Mouse (Mus musculus): ENCODE measurements around the gene Atp2b2. TPM values are rescaled to one million over a fixed set of nuclear protein-coding genes. Genes with fewer than 3 reads are reported as not detected.

Gene Atp2b2
- total RNA-seq, 1 experiment: 0.67 TPM

- DNase-seq (ENCODE audit: low read depth, low spot score): no peak
- no peak overlapping the region for H3K27ac ChIP-seq (ENCODE audit: insufficient read depth, low read depth, low read length, poor library complexity, severe bottlenecking)
- peaks cover 0 to 2% of the 10 kb centered on the region in 2 experiments; a peak in 1 of 4 replicates for H3K4me1 ChIP-seq (ENCODE audit: control insufficient read depth in 2 of 2, insufficient read depth in 2 of 2, low read length in 2 of 2, poor library complexity in 1 of 2)
- no peaks in the 10 kb centered on the region for H3K9me3 ChIP-seq (ENCODE audit: control insufficient read depth, insufficient read depth, low read depth, low read length)
- 0 out of 2 replicates have a peak overlapping the region, but pooled peaks have one; percentile 31 for H3K9ac ChIP-seq (ENCODE audit: insufficient read depth, low read depth, low read length, poor library complexity, severe bottlenecking)
- TF ChIP-seq HCFC1 (IDR thresholded peaks at IDR 0.05; ENCODE audit: borderline replicate concordance, insufficient read depth, low read length) (no peak), ZNF384 (IDR thresholded peaks at IDR 0.05; ENCODE audit: low read depth, low read length) (no peak), CHD2 (IDR thresholded peaks at IDR 0.05; ENCODE audit: low read depth, low read length) (no peak), MAFK (IDR thresholded peaks at IDR 0.05; ENCODE audit: insufficient read depth, low read depth, low read length) (no peak), ZC3H11A (IDR thresholded peaks at IDR 0.05; ENCODE audit: borderline replicate concordance, low read depth, low read length) (no peak)
- no peaks in the 10 kb centered on the region for H3K36me3 ChIP-seq (ENCODE audit: control insufficient read depth, insufficient read depth, low read length, poor library complexity, severe bottlenecking)
- in situ Hi-C loops (cut with MboI; ENCODE audit: low sequenced_read_pairs in 2 of 2, unreplicated experiment in 2 of 2): no loop called here
- peak overlapping the region; percentile 65 to 74; a peak in 3 of 4 replicates for H3K4me3 ChIP-seq (ENCODE audit: insufficient read depth in 1 of 2, low read depth in 1 of 2, low read length in 2 of 2, poor library complexity in 1 of 2, severe bottlenecking in 1 of 2)
Measured at GRCm38 (mm10) chr6:114041911-114042284, 515 bp downstream of the Atp2b2 start.

- Histone ChIP-seq H3K9ac (ENCODE audit: insufficient read depth, low read depth, low read length, poor library complexity, severe bottlenecking) (peak overlapping the region; percentile 31; the same call in 1 of the 2 replicates), H3K36me3 (ENCODE audit: control insufficient read depth, insufficient read depth, low read length, poor library complexity, severe bottlenecking) (no peaks in the 10 kb centered on the region), H3K27ac (ENCODE audit: insufficient read depth, low read depth, low read length, poor library complexity, severe bottlenecking) (no peak overlapping the region), H3K4me3 (ENCODE audit: insufficient read depth in 1 of 2, low read depth in 1 of 2, low read length in 2 of 2, poor library complexity in 1 of 2, severe bottlenecking in 1 of 2) (peak overlapping the region; percentile 65 to 74; a peak in 3 of 4 replicates), H3K4me1 (ENCODE audit: control insufficient read depth in 2 of 2, insufficient read depth in 2 of 2, low read length in 2 of 2, poor library complexity in 1 of 2) (peaks cover 0 to 2% of the 10 kb centered on the region in 2 experiments; a peak in 1 of 4 replicates), H3K9me3 (ENCODE audit: control insufficient read depth, insufficient read depth, low read depth, low read length) (no peaks in the 10 kb centered on the region)
- TF ChIP-seq ZC3H11A (IDR thresholded peaks at IDR 0.05; ENCODE audit: borderline replicate concordance, low read depth, low read length) (no peak), MAFK (IDR thresholded peaks at IDR 0.05; ENCODE audit: insufficient read depth, low read depth, low read length) (no peak), HCFC1 (IDR thresholded peaks at IDR 0.05; ENCODE audit: borderline replicate concordance, insufficient read depth, low read length) (no peak), CHD2 (IDR thresholded peaks at IDR 0.05; ENCODE audit: low read depth, low read length) (no peak), ZNF384 (IDR thresholded peaks at IDR 0.05; ENCODE audit: low read depth, low read length) (no peak)
- DNase-seq (ENCODE audit: low read depth, low spot score): peak; percentile 6
- in situ Hi-C loops (cut with MboI; ENCODE audit: low sequenced_read_pairs in 2 of 2, unreplicated experiment in 2 of 2): no loop called here
Measured at GRCm38 (mm10) chr6:114041097-114041910, 1.1 kb downstream of the Atp2b2 start.

GRCm38 (mm10) chr6:114035704-114036103 is 6.7 kb downstream of the Atp2b2 start:
- H3K4me3 ChIP-seq (ENCODE audit: insufficient read depth in 1 of 2, low read depth in 1 of 2, low read length in 2 of 2, poor library complexity in 1 of 2, severe bottlenecking in 1 of 2): no peak overlapping the region
- no peak for DNase-seq (ENCODE audit: low read depth, low spot score)
- no peaks in the 10 kb centered on the region for H3K4me1 ChIP-seq (ENCODE audit: control insufficient read depth in 2 of 2, insufficient read depth in 2 of 2, low read length in 2 of 2, poor library complexity in 1 of 2)
- H3K36me3 ChIP-seq (ENCODE audit: control insufficient read depth, insufficient read depth, low read length, poor library complexity, severe bottlenecking): no peaks in the 10 kb centered on the region
- no peak overlapping the region for H3K9ac ChIP-seq (ENCODE audit: insufficient read depth, low read depth, low read length, poor library complexity, severe bottlenecking)
- H3K27ac ChIP-seq (ENCODE audit: insufficient read depth, low read depth, low read length, poor library complexity, severe bottlenecking): no peak overlapping the region
- TF ChIP-seq ZC3H11A (IDR thresholded peaks at IDR 0.05; ENCODE audit: borderline replicate concordance, low read depth, low read length) (no peak), CHD2 (IDR thresholded peaks at IDR 0.05; ENCODE audit: low read depth, low read length) (no peak), MAFK (IDR thresholded peaks at IDR 0.05; ENCODE audit: insufficient read depth, low read depth, low read length) (no peak), HCFC1 (IDR thresholded peaks at IDR 0.05; ENCODE audit: borderline replicate concordance, insufficient read depth, low read length) (no peak), ZNF384 (IDR thresholded peaks at IDR 0.05; ENCODE audit: low read depth, low read length) (no peak)
- in situ Hi-C loops (cut with MboI; ENCODE audit: low sequenced_read_pairs in 2 of 2, unreplicated experiment in 2 of 2): no loop called here
- no peaks in the 10 kb centered on the region for H3K9me3 ChIP-seq (ENCODE audit: control insufficient read depth, insufficient read depth, low read depth, low read length)

GRCm38 (mm10) chr6:114032822-114033221 is 9.6 kb downstream of the Atp2b2 start:
- Histone ChIP-seq H3K27ac (ENCODE audit: insufficient read depth, low read depth, low read length, poor library complexity, severe bottlenecking) (no peak overlapping the region), H3K36me3 (ENCODE audit: control insufficient read depth, insufficient read depth, low read length, poor library complexity, severe bottlenecking) (no peaks in the 10 kb centered on the region), H3K9ac (ENCODE audit: insufficient read depth, low read depth, low read length, poor library complexity, severe bottlenecking) (no peak overlapping the region), H3K4me3 (ENCODE audit: insufficient read depth in 1 of 2, low read depth in 1 of 2, low read length in 2 of 2, poor library complexity in 1 of 2, severe bottlenecking in 1 of 2) (no peak overlapping the region), H3K4me1 (ENCODE audit: control insufficient read depth in 2 of 2, insufficient read depth in 2 of 2, low read length in 2 of 2, poor library complexity in 1 of 2) (no peaks in the 10 kb centered on the region), H3K9me3 (ENCODE audit: control insufficient read depth, insufficient read depth, low read depth, low read length) (no peaks in the 10 kb centered on the region)
- in situ Hi-C loops (cut with MboI; ENCODE audit: low sequenced_read_pairs in 2 of 2, unreplicated experiment in 2 of 2): no loop called here
- no peak for DNase-seq (ENCODE audit: low read depth, low spot score)
- TF ChIP-seq HCFC1 (IDR thresholded peaks at IDR 0.05; ENCODE audit: borderline replicate concordance, insufficient read depth, low read length): no peak
- no peak for TF ChIP-seq CHD2 (IDR thresholded peaks at IDR 0.05; ENCODE audit: low read depth, low read length)
- no peak for TF ChIP-seq MAFK (IDR thresholded peaks at IDR 0.05; ENCODE audit: insufficient read depth, low read depth, low read length)
- TF ChIP-seq ZC3H11A (IDR thresholded peaks at IDR 0.05; ENCODE audit: borderline replicate concordance, low read depth, low read length): no peak
- TF ChIP-seq ZNF384 (IDR thresholded peaks at IDR 0.05; ENCODE audit: low read depth, low read length): no peak
